Mouse (Mus musculus): ENCODE measurements around the gene Coasy. TPM values are rescaled to one million over a fixed set of nuclear protein-coding genes. Genes with fewer than 3 reads are reported as not detected.

The Coasy gene
- 10 to 100 TPM; 26.0 to 28.5 TPM for total RNA-seq (2021)

GRCm38 (mm10) chr11:101082208-101083082 is at the start of gene Coasy:
TSS of gene Coasy (plus strand) at chr11:101082565.
- DNase-seq (ENCODE audit: low spot score in 2 of 2): peak; percentile 91 to 96
- intact Hi-C loops (cut with DNase I): loop anchor here (2.0 kb wide), 1 partner anchor 94 kb away; no protein-coding TSS in a partner anchor

- DNase-seq (ENCODE audit: low spot score in 2 of 2): no peak
- intact Hi-C loops (cut with DNase I): no loop called here
These were observed 48.4 kb upstream of the Coasy start for GRCm38 (mm10) chr11:101033856-101034500.

- no peak for DNase-seq (ENCODE audit: low spot score in 2 of 2)
- intact Hi-C loops (cut with DNase I): no loop called here
These were observed 47.6 kb upstream of the Coasy start for GRCm38 (mm10) chr11:101034614-101035327.

GRCm38 (mm10) chr11:101035328-101035695 is 47.1 kb upstream of the Coasy start:
- intact Hi-C loops (cut with DNase I): no loop called here
- DNase-seq (ENCODE audit: low spot score in 2 of 2): no peak

- intact Hi-C loops (cut with DNase I): no loop called here
These were observed 44.6 kb upstream of the Coasy start for GRCm38 (mm10) chr11:101037795-101038194.

GRCm38 (mm10) chr11:101045826-101046225 is 36.5 kb upstream of the Coasy start:
- intact Hi-C loops (cut with DNase I): loop anchor here (5.0 kb wide), 1 partner anchor 34 kb away; no protein-coding TSS in a partner anchor
- DNase-seq (ENCODE audit: low spot score in 2 of 2): no peak

More at GRCm38 (mm10) chr11:101037795-101038194, 44.6 kb upstream of the Coasy start:
- no peak for DNase-seq (ENCODE audit: low spot score in 2 of 2)

- no peak for DNase-seq (ENCODE audit: low spot score in 2 of 2)
These were observed 35.9 kb upstream of the Coasy start for GRCm38 (mm10) chr11:101046440-101046839.

GRCm38 (mm10) chr11:101047502-101047901 is 34.9 kb upstream of the Coasy start:
- intact Hi-C loops (cut with DNase I): loop anchor here (5.0 kb wide), 1 partner anchor 35 kb away; no protein-coding TSS in a partner anchor
- DNase-seq (ENCODE audit: low spot score in 2 of 2): no peak

More at GRCm38 (mm10) chr11:101046440-101046839, 35.9 kb upstream of the Coasy start:
- intact Hi-C loops (cut with DNase I): loop anchor here (5.0 kb wide), 1 partner anchor 34 kb away; no protein-coding TSS in a partner anchor

- intact Hi-C loops (cut with DNase I): no loop called here
- peak in 1 of 2 experiments; percentile 68 for DNase-seq (ENCODE audit: low spot score in 2 of 2)
These were observed 32.0 kb upstream of the Coasy start for GRCm38 (mm10) chr11:101050359-101050758.

- DNase-seq (ENCODE audit: low spot score in 2 of 2): peak in 1 of 2 experiments; percentile 78
These were observed 31.3 kb upstream of the Coasy start for GRCm38 (mm10) chr11:101051051-101051493.

GRCm38 (mm10) chr11:101051617-101052016 is 30.7 kb upstream of the Coasy start:
- DNase-seq (ENCODE audit: low spot score in 2 of 2): no peak
- intact Hi-C loops (cut with DNase I): loop anchor here (1.0 kb wide), 1 partner anchor 9 kb away; no protein-coding TSS in a partner anchor

More at GRCm38 (mm10) chr11:101051051-101051493, 31.3 kb upstream of the Coasy start:
- intact Hi-C loops (cut with DNase I): loop anchor here (1.0 kb wide), 1 partner anchor 9 kb away; no protein-coding TSS in a partner anchor

GRCm38 (mm10) chr11:101052751-101053473 is 29.5 kb upstream of the Coasy start:
- DNase-seq (ENCODE audit: low spot score in 2 of 2): peak in 1 of 2 experiments; percentile 62
- intact Hi-C loops (cut with DNase I): no loop called here

GRCm38 (mm10) chr11:101053974-101054373 is 28.4 kb upstream of the Coasy start:
- DNase-seq (ENCODE audit: low spot score in 2 of 2): no peak
- intact Hi-C loops (cut with DNase I): no loop called here

GRCm38 (mm10) chr11:101055418-101055817 is 26.9 kb upstream of the Coasy start:
- intact Hi-C loops (cut with DNase I): no loop called here
- no peak for DNase-seq (ENCODE audit: low spot score in 2 of 2)

GRCm38 (mm10) chr11:101056885-101057284 is 25.5 kb upstream of the Coasy start:
- intact Hi-C loops (cut with DNase I): no loop called here
- DNase-seq (ENCODE audit: low spot score in 2 of 2): peak in 1 of 2 experiments; percentile 47

GRCm38 (mm10) chr11:101057860-101058259 is 24.5 kb upstream of the Coasy start:
- intact Hi-C loops (cut with DNase I): loop anchor here (2.0 kb wide), 1 partner anchor 75 kb away; no protein-coding TSS in a partner anchor
- peak; percentile 82 to 85 for DNase-seq (ENCODE audit: low spot score in 2 of 2)

GRCm38 (mm10) chr11:101058726-101059125 is 23.6 kb upstream of the Coasy start:
- no peak for DNase-seq (ENCODE audit: low spot score in 2 of 2)
- intact Hi-C loops (cut with DNase I): loop anchor here (2.0 kb wide), 1 partner anchor 76 kb away; no protein-coding TSS in a partner anchor

- no peak for DNase-seq (ENCODE audit: low spot score in 2 of 2)
- intact Hi-C loops (cut with DNase I): loop anchor here (2.0 kb wide), 1 partner anchor 77 kb away; no protein-coding TSS in a partner anchor
These were observed 22.9 kb upstream of the Coasy start for GRCm38 (mm10) chr11:101059473-101059872.

All from left cerebral cortex, postnatal 25 days (tissue).